Mouse (Mus musculus): ENCODE data around the gene Tmem72.

The Tmem72 gene

GRCm38 (mm10) chr6:116679563-116680288 lies 37.0 kb downstream of the Tmem72 start:
- DNase-seq (ENCODE audit: low spot score) = no peak

GRCm38 (mm10) chr6:116677321-116677720 lies 39.4 kb downstream of the Tmem72 start:
- DNase-seq (ENCODE audit: low spot score) = no peak

- DNase-seq (ENCODE audit: low spot score) = no peak
Measured at GRCm38 (mm10) chr6:116676355-116676913, 40.3 kb downstream of the Tmem72 start.

GRCm38 (mm10) chr6:116674283-116674886 lies 42.3 kb downstream of the Tmem72 start:
- DNase-seq (ENCODE audit: low spot score) = no peak

GRCm38 (mm10) chr6:116673471-116674282 lies 43.0 kb downstream of the Tmem72 start, which contains the start of gene Rassf4:
Gene Rassf4 (minus strand): TSS chr6:116673952.
- DNase-seq (ENCODE audit: low spot score) = peak; percentile 59

GRCm38 (mm10) chr6:116672349-116672748 lies 44.4 kb downstream of the Tmem72 start:
- DNase-seq (ENCODE audit: low spot score) = no peak

GRCm38 (mm10) chr6:116671768-116672167 lies 44.9 kb downstream of the Tmem72 start:
- no peak for DNase-seq (ENCODE audit: low spot score)

GRCm38 (mm10) chr6:116671031-116671430 lies 45.7 kb downstream of the Tmem72 start:
- no peak for DNase-seq (ENCODE audit: low spot score)

GRCm38 (mm10) chr6:116670144-116670543 lies 46.6 kb downstream of the Tmem72 start:
- no peak for DNase-seq (ENCODE audit: low spot score)

GRCm38 (mm10) chr6:116668682-116669470 lies 47.8 kb downstream of the Tmem72 start:
- DNase-seq (ENCODE audit: low spot score) = no peak

GRCm38 (mm10) chr6:116667382-116667781 lies 49.3 kb downstream of the Tmem72 start:
- no peak for DNase-seq (ENCODE audit: low spot score)

- no peak for DNase-seq (ENCODE audit: low spot score)
Measured at GRCm38 (mm10) chr6:116666892-116667291, 49.8 kb downstream of the Tmem72 start.

GRCm38 (mm10) chr6:116666085-116666750 lies 50.5 kb downstream of the Tmem72 start:
- DNase-seq (ENCODE audit: low spot score) = no peak

GRCm38 (mm10) chr6:116664830-116665229 lies 51.9 kb downstream of the Tmem72 start:
- no peak for DNase-seq (ENCODE audit: low spot score)

GRCm38 (mm10) chr6:116664031-116664430 lies 52.7 kb downstream of the Tmem72 start:
- no peak for DNase-seq (ENCODE audit: low spot score)

GRCm38 (mm10) chr6:116663364-116663763 lies 53.3 kb downstream of the Tmem72 start:
- no peak for DNase-seq (ENCODE audit: low spot score)

GRCm38 (mm10) chr6:116653684-116654454 lies 62.8 kb downstream of the Tmem72 start:
- peak; percentile 68 for DNase-seq (ENCODE audit: low spot score)

GRCm38 (mm10) chr6:116653191-116653590 lies 63.5 kb downstream of the Tmem72 start:
- DNase-seq (ENCODE audit: low spot score) = no peak

GRCm38 (mm10) chr6:116651437-116652118 lies 65.1 kb downstream of the Tmem72 start:
- no peak for DNase-seq (ENCODE audit: low spot score)

GRCm38 (mm10) chr6:116650406-116650805 lies 66.3 kb downstream of the Tmem72 start, which contains the start of gene Depp1:
Gene Depp1 (plus strand): TSS chr6:116650609.
- no peak for DNase-seq (ENCODE audit: low spot score)
